Mouse (Mus musculus) kidney, embryonic 16.5 days (tissue): ENCODE results near the gene Gpr39. TPM values are rescaled to one million over a fixed set of nuclear protein-coding genes. Genes with fewer than 3 reads are reported as not detected.

Experiments used
- ATAC-seq: fragments of 200-750 bp; cut with Nextera tagmentation; 2 replicates; pipeline ENCODE4 v1.8.0; 2017; ENCODE audit warnings: moderate TSS enrichment; ENCODE audit not compliant: low FRiP score, low TSS enrichment
- H3K27ac ChIP-seq: fragments of 300-500 bp; sonication (generic); 2 replicates; pipeline ENCODE4 v1.5.1; 2014; ENCODE audit warnings: low read length
- H3K27me3 ChIP-seq: fragments of 300-500 bp; sonication (generic); 2 replicates; pipeline ENCODE4 v1.6.1; 2014; ENCODE audit warnings: low read length, control low read depth, mixed read lengths; ENCODE audit not compliant: insufficient read depth
- H3K36me3 ChIP-seq: fragments of 300-500 bp; sonication (generic); 2 replicates; pipeline ENCODE4 v1.6.1; 2014; ENCODE audit warnings: low read length, control low read depth, mixed read lengths; ENCODE audit not compliant: insufficient read depth
- H3K4me1 ChIP-seq: fragments of 300-500 bp; sonication (generic); 2 replicates; pipeline ENCODE4 v1.6.1; 2014; ENCODE audit warnings: low read length, control low read depth, mixed read lengths; ENCODE audit not compliant: insufficient read depth
- H3K4me2 ChIP-seq: fragments of 300-500 bp; sonication (generic); replicated peaks from 2 replicates; pipeline ENCODE4 v1.6.1; 2014; ENCODE audit warnings: low read depth, low read length
- H3K4me3 ChIP-seq: fragments of 300-500 bp; sonication (generic); 2 replicates; pipeline ENCODE4 v1.5.1; 2014; ENCODE audit warnings: mild to moderate bottlenecking, low read length
- H3K9ac ChIP-seq: fragments of 300-500 bp; sonication (generic); replicated peaks from 2 replicates; pipeline ENCODE4 v1.6.1; 2014; ENCODE audit warnings: low read length
- H3K9me3 ChIP-seq: fragments of 300-500 bp; sonication (generic); 2 replicates; pipeline ENCODE4 v1.6.1; 2016; ENCODE audit warnings: low read length, control low read depth
- WGBS: fragments of 180-500 bp; shearing (Covaris S2); extraction: QIAGEN DNeasy Blood & Tissue Kit; methylation state at CpG from one replicate; pipeline ENCODE4 v1.1.7; 2014; 5-methylcytosine and 5-hydroxymethylcytosine counted together
- polyA plus RNA-seq: library from polyadenylated mRNA; unstranded; fragments of >200 nt; fragmentation: Nextera tagmentation; extraction: Ambion mirVana; gene quantifications from 2 replicates; pipeline ENCODE4 v1.2.1, GENCODE M21; 2015

The Gpr39 gene
- polyA plus RNA-seq, 1 experiment from 2014 or later, result 7.0 TPM

DNA sequence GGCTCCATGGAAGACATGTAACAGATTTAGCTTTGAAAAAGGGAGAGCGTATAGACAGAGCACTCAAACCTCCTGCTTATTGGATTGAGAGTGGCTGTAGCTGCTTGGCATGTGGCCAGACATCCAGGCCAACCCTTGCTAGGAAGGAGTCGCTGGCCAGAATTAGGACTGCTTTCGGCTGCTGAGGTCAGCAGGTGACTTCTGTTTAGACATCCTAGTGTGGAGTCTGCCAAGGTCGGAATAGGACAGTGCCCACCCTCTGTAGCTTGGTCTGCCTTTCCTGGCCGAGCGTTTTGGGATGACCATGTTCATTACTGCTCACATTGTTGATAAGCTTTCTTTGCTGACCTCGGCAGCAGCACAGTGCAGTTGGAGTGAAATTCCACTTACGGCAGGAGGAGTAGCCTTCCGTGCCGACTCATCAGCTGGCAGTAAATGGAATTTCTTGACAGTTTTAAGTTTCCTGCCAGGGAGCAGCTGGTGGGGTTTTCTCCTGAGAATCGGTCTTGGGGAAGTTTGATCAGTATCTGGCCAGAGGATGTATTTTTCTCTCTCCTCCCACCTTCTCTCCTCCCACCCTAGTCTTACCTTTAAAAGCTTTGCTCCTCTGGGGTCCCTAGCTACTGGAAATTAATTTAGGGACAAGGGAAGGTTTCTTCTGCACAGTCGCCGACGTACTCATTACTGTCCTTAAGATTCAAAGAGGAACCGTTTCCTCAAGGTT lies 83.3 kb downstream of the Gpr39 start:
- WGBS, result 41% methylated on average over 15 of the region's 15 CpGs
- H3K27ac ChIP-seq, result no peak overlapping the region
- H3K4me1 ChIP-seq, result no peaks in the 10 kb centered on the region; the same call in 1 of the 2 replicates
- H3K36me3 ChIP-seq, result no peaks in the 10 kb centered on the region
- H3K27me3 ChIP-seq, result no peaks in the 10 kb centered on the region
- H3K4me3 ChIP-seq, result no peak overlapping the region
- no peak overlapping the region for H3K9ac ChIP-seq
- no peaks in the 10 kb centered on the region for H3K9me3 ChIP-seq
- H3K4me2 ChIP-seq, result no peak overlapping the region
- ATAC-seq, result peak; percentile 64; the same call in 1 of the 2 replicates

DNA sequence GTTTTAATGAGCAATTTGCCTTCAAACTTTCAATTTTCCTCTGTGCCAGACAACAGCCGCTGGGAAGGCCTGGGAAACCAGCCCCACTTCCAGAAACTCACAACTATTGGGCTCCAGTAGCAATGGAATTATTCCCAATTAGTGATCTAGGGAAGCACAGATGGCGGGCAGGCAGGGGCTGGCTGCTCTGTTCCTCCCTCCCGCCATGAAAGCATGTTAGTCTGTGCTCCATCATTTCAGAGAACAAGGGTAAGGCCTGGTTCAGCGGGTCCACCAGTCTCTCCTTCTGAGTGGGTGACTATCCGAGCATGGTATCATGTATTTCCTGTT lies 83.9 kb downstream of the Gpr39 start:
- no peaks in the 10 kb centered on the region for H3K36me3 ChIP-seq
- H3K4me1 ChIP-seq, result no peaks in the 10 kb centered on the region; the same call in 1 of the 2 replicates
- 72% methylated on average over 5 of the region's 5 CpGs for WGBS
- no peaks in the 10 kb centered on the region for H3K9me3 ChIP-seq
- no peak for ATAC-seq
- no peak overlapping the region for H3K4me3 ChIP-seq
- no peaks in the 10 kb centered on the region for H3K27me3 ChIP-seq
- no peak overlapping the region for H3K27ac ChIP-seq
- no peak overlapping the region for H3K9ac ChIP-seq
- H3K4me2 ChIP-seq, result no peak overlapping the region

DNA sequence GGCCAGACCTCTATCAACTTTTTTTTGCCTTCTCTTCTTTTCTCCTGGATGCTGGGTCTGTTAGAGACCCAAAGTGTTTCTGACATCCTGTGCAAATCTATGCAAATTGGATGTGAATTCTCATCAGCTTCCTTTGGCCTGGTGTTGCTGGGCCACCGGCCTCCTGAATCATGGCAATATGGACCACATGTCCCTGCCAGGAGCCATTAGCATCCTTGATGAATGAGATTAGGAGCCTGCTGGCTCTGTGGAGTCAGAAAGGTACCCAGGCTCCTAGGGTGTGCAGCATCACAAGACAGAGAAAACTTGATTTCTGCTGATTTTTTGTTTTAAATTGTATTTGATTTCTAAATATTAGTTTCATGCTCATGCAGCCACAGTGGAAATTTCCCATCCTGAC lies 85.3 kb downstream of the Gpr39 start:
- H3K27me3 ChIP-seq, result no peaks in the 10 kb centered on the region
- H3K4me1 ChIP-seq, result no peaks in the 10 kb centered on the region
- no peak overlapping the region for H3K4me2 ChIP-seq
- H3K9ac ChIP-seq, result no peak overlapping the region
- no peak overlapping the region for H3K4me3 ChIP-seq
- no peaks in the 10 kb centered on the region for H3K9me3 ChIP-seq
- no peak overlapping the region for H3K27ac ChIP-seq
- 86% methylated on average over 1 of the region's 1 CpGs for WGBS
- H3K36me3 ChIP-seq, result no peaks in the 10 kb centered on the region
- no peak for ATAC-seq

- no peak overlapping the region for H3K9ac ChIP-seq
- ATAC-seq, result peak; percentile 54; the same call in 1 of the 2 replicates
- H3K9me3 ChIP-seq, result no peaks in the 10 kb centered on the region
- no peak overlapping the region for H3K4me3 ChIP-seq
- no peak overlapping the region for H3K4me2 ChIP-seq
- no peaks in the 10 kb centered on the region for H3K27me3 ChIP-seq
- no peak overlapping the region for H3K27ac ChIP-seq
- WGBS, result 26% methylated on average over 4 of the region's 4 CpGs
- H3K36me3 ChIP-seq, result no peaks in the 10 kb centered on the region
- H3K4me1 ChIP-seq, result no peaks in the 10 kb centered on the region
Observed at GRCm38 (mm10) chr1:125789804-125790203, 113.0 kb downstream of the Gpr39 start.

DNA sequence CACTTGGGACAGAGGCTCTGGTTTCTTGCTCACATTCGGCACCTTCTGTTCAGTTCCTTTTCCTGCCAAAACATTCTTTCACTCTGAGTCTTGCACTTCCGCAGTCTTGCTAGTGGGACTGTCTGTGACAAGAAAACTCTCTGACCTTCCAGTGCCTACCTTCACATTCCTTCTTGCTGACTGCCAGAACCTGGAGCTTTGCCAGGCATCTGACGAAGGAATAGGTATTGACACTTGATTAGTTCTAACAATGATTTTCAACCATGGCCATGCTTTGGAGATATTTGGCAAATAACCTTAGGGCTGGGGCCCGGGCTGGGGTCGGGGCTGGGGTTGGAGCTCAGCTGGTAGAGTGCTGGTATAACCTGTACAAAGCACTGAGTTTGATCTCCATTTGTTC lies 123.7 kb downstream of the Gpr39 start:
- ATAC-seq, result no peak
- Histone ChIP-seq H3K4me1 (no peaks in the 10 kb centered on the region), H3K27me3 (no peaks in the 10 kb centered on the region), H3K4me3 (no peak overlapping the region), H3K36me3 (no peaks in the 10 kb centered on the region), H3K4me2 (no peak overlapping the region), H3K9me3 (peaks cover 12% of the 10 kb centered on the region; the same call in 1 of the 2 replicates), H3K9ac (no peak overlapping the region), H3K27ac (no peak overlapping the region)
- WGBS, result 92% methylated on average over 5 of the region's 5 CpGs

DNA sequence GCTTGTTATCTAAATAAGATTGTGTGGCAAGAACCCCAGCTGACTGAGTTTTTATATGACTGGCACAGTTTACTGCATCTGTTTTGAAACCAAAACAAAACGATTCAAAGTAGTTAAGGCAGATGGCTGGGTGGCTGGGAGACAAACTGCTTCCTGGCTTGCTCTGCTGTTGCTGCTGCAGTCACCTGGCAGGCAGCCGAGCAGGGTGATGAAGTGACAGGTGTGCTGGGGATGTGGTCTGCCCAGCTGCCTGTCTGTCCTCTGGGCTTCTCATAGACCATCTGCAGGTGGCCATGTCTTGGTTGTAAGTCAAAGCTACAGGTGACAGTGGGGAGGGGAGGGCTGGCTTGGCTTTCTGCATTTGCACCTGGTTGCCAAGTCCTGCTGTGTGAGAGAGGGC lies 131.6 kb downstream of the Gpr39 start:
- H3K4me2 ChIP-seq, result no peak overlapping the region
- H3K4me1 ChIP-seq, result no peaks in the 10 kb centered on the region
- H3K4me3 ChIP-seq, result no peak overlapping the region
- H3K9ac ChIP-seq, result no peak overlapping the region
- H3K9me3 ChIP-seq, result no peaks in the 10 kb centered on the region
- no peaks in the 10 kb centered on the region for H3K36me3 ChIP-seq
- no peaks in the 10 kb centered on the region for H3K27me3 ChIP-seq
- 60% methylated on average over 2 of the region's 2 CpGs for WGBS
- no peak for ATAC-seq
- no peak overlapping the region for H3K27ac ChIP-seq

DNA sequence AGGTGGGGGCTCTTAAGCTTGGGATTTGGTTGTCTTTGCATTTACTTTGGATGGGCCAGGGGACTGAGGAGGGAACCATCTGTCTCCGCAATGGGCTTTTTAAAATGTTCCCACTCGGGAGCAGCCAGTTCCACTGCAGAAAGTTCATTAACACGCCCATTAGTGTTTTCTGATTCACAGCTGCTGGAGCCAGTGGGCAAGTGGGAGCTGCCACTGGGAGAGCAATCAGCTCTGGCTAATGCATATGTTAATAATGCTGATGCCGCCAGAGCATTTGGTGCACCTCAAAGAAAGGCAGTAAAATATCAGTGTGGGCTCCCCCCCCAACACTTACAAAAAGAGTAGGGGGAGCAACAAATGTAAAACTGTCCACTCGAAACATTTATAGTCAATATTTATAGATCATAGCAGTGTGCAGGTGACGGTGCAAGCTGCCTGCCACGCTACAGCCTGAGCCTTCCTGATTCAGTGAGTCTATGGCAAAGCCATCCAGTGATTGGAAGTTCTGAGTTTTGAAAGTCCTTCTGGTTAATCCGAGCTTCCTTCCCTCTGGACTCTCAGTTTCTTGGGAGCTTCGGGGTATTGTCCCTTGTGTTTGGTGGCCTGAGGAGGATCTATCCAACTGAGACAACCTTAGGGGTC lies 136.5 kb downstream of the Gpr39 start:
- no peak overlapping the region for H3K4me2 ChIP-seq
- no peaks in the 10 kb centered on the region for H3K4me1 ChIP-seq
- no peak overlapping the region for H3K4me3 ChIP-seq
- H3K9me3 ChIP-seq, result no peaks in the 10 kb centered on the region
- H3K27ac ChIP-seq, result no peak overlapping the region
- ATAC-seq, result no peak
- WGBS, result 58% methylated on average over 9 of the region's 9 CpGs
- H3K9ac ChIP-seq, result no peak overlapping the region
- H3K36me3 ChIP-seq, result no peaks in the 10 kb centered on the region
- no peaks in the 10 kb centered on the region for H3K27me3 ChIP-seq

- H3K27me3 ChIP-seq, result no peaks in the 10 kb centered on the region
Observed at GRCm38 (mm10) chr1:125821101-125821500, 144.3 kb downstream of the Gpr39 start.

GRCm38 (mm10) chr1:125823611-125824010 lies 146.8 kb downstream of the Gpr39 start:
- H3K4me2 ChIP-seq, result no peak overlapping the region
- no peaks in the 10 kb centered on the region for H3K27me3 ChIP-seq
- no peak overlapping the region for H3K27ac ChIP-seq
- H3K4me3 ChIP-seq, result no peak overlapping the region
- no peak for ATAC-seq
- WGBS, result 87% methylated on average over 4 of the region's 4 CpGs
- H3K9me3 ChIP-seq, result no peaks in the 10 kb centered on the region
- no peak overlapping the region for H3K9ac ChIP-seq
- no peaks in the 10 kb centered on the region for H3K36me3 ChIP-seq
- H3K4me1 ChIP-seq, result 0 out of 2 replicates have a peak, but pooled peaks cover 4% of the 10 kb centered on the region

More at GRCm38 (mm10) chr1:125821101-125821500, 144.3 kb downstream of the Gpr39 start:
- Histone ChIP-seq H3K9me3 (no peaks in the 10 kb centered on the region), H3K36me3 (no peaks in the 10 kb centered on the region), H3K4me2 (no peak overlapping the region), H3K27ac (no peak overlapping the region), H3K4me3 (no peak overlapping the region), H3K4me1 (0 out of 2 replicates have a peak, but pooled peaks cover 4% of the 10 kb centered on the region), H3K9ac (no peak overlapping the region)
- 50% methylated on average over 7 of the region's 7 CpGs for WGBS
- peak; percentile 51; the same call in 1 of the 2 replicates for ATAC-seq

- 12% methylated on average over 1 of the region's 1 CpGs for WGBS
- H3K27me3 ChIP-seq, result no peaks in the 10 kb centered on the region
- H3K4me1 ChIP-seq, result no peaks in the 10 kb centered on the region
- H3K9me3 ChIP-seq, result no peaks in the 10 kb centered on the region
- no peak overlapping the region for H3K9ac ChIP-seq
- H3K36me3 ChIP-seq, result no peaks in the 10 kb centered on the region
- H3K27ac ChIP-seq, result no peak overlapping the region
- ATAC-seq, result no peak
- no peak overlapping the region for H3K4me2 ChIP-seq
- H3K4me3 ChIP-seq, result no peak overlapping the region
Observed at GRCm38 (mm10) chr1:125837507-125837906, 160.7 kb downstream of the Gpr39 start.
